Mouse (Mus musculus): ENCODE data around the gene Tmem234. TPM values are rescaled to one million over a fixed set of nuclear protein-coding genes. Genes with fewer than 3 reads are reported as not detected.

The Tmem234 gene
- polyA plus RNA-seq, 1 experiment from 2014 or later: 191 TPM

GRCm38 (mm10) chr4:129588865-129589264 is 11.6 kb upstream of the Tmem234 start:
- no peak overlapping the region for H3K4me2 ChIP-seq (ENCODE audit: low read depth, low read length)
- WGBS: 72% methylated on average over 4 of the region's 4 CpGs
- H3K9ac ChIP-seq (replicated peaks; ENCODE audit: low read depth, low read length): no peak overlapping the region
- no peak overlapping the region for H3K27ac ChIP-seq (ENCODE audit: low read depth, low read length)
- no peak overlapping the region for H3K4me3 ChIP-seq (ENCODE audit: low read depth, low read length)
- H3K4me1 ChIP-seq (ENCODE audit: control insufficient read depth, insufficient read depth, low read length): no peaks in the 10 kb centered on the region
- H3K9me3 ChIP-seq (ENCODE audit: control insufficient read depth, low read length): no peaks in the 10 kb centered on the region
- no peaks in the 10 kb centered on the region for H3K27me3 ChIP-seq (ENCODE audit: control insufficient read depth, insufficient read depth, low read length)
- no peak for ATAC-seq (ENCODE audit: low read depth)
- peaks cover 27% of the 10 kb centered on the region for H3K36me3 ChIP-seq (ENCODE audit: control insufficient read depth, insufficient read depth, low read length)

- no peak overlapping the region for H3K4me3 ChIP-seq (ENCODE audit: low read depth, low read length)
- H3K27ac ChIP-seq (ENCODE audit: low read depth, low read length): 0 out of 2 replicates have a peak overlapping the region, but pooled peaks have one; percentile 39
- peaks cover 20% of the 10 kb centered on the region for H3K36me3 ChIP-seq (ENCODE audit: control insufficient read depth, insufficient read depth, low read length)
- ATAC-seq (ENCODE audit: low read depth): peak; percentile 83
- no peak overlapping the region for H3K4me2 ChIP-seq (ENCODE audit: low read depth, low read length)
- H3K27me3 ChIP-seq (ENCODE audit: control insufficient read depth, insufficient read depth, low read length): no peaks in the 10 kb centered on the region
- H3K9ac ChIP-seq (replicated peaks; ENCODE audit: low read depth, low read length): 0 out of 2 replicates have a peak overlapping the region, but pooled peaks have one; percentile 16
- H3K4me1 ChIP-seq (ENCODE audit: control insufficient read depth, insufficient read depth, low read length): no peaks in the 10 kb centered on the region
- H3K9me3 ChIP-seq (ENCODE audit: control insufficient read depth, low read length): no peaks in the 10 kb centered on the region
- 38% methylated on average over 7 of the region's 7 CpGs for WGBS
These were observed 8.1 kb downstream of the Tmem234 start for GRCm38 (mm10) chr4:129608426-129609025.

GRCm38 (mm10) chr4:129609139-129609631 is 8.7 kb downstream of the Tmem234 start:
- no peak for ATAC-seq (ENCODE audit: low read depth)
- WGBS: 86% methylated on average over 12 of the region's 12 CpGs
- H3K4me1 ChIP-seq (ENCODE audit: control insufficient read depth, insufficient read depth, low read length): no peaks in the 10 kb centered on the region

GRCm38 (mm10) chr4:129610026-129610425 is 9.6 kb downstream of the Tmem234 start:
- Histone ChIP-seq H3K27me3 (ENCODE audit: control insufficient read depth, insufficient read depth, low read length) (no peaks in the 10 kb centered on the region), H3K27ac (ENCODE audit: low read depth, low read length) (no peak overlapping the region), H3K9ac (replicated peaks; ENCODE audit: low read depth, low read length) (no peak overlapping the region), H3K4me3 (ENCODE audit: low read depth, low read length) (no peak overlapping the region), H3K4me1 (ENCODE audit: control insufficient read depth, insufficient read depth, low read length) (no peaks in the 10 kb centered on the region), H3K9me3 (ENCODE audit: control insufficient read depth, low read length) (no peaks in the 10 kb centered on the region), H3K36me3 (ENCODE audit: control insufficient read depth, insufficient read depth, low read length) (peaks cover 15% of the 10 kb centered on the region), H3K4me2 (ENCODE audit: low read depth, low read length) (no peak overlapping the region)
- WGBS: 84% methylated on average over 4 of the region's 4 CpGs
- ATAC-seq (ENCODE audit: low read depth): no peak

More at GRCm38 (mm10) chr4:129609139-129609631, 8.7 kb downstream of the Tmem234 start:
- no peak overlapping the region for H3K9ac ChIP-seq (replicated peaks; ENCODE audit: low read depth, low read length)
- no peaks in the 10 kb centered on the region for H3K27me3 ChIP-seq (ENCODE audit: control insufficient read depth, insufficient read depth, low read length)
- H3K36me3 ChIP-seq (ENCODE audit: control insufficient read depth, insufficient read depth, low read length): peaks cover 15% of the 10 kb centered on the region
- no peak overlapping the region for H3K27ac ChIP-seq (ENCODE audit: low read depth, low read length)
- H3K9me3 ChIP-seq (ENCODE audit: control insufficient read depth, low read length): no peaks in the 10 kb centered on the region
- no peak overlapping the region for H3K4me2 ChIP-seq (ENCODE audit: low read depth, low read length)
- H3K4me3 ChIP-seq (ENCODE audit: low read depth, low read length): no peak overlapping the region

- Histone ChIP-seq H3K9ac (replicated peaks; ENCODE audit: low read depth, low read length) (no peak overlapping the region), H3K27ac (ENCODE audit: low read depth, low read length) (no peak overlapping the region), H3K27me3 (ENCODE audit: control insufficient read depth, insufficient read depth, low read length) (no peaks in the 10 kb centered on the region), H3K4me2 (ENCODE audit: low read depth, low read length) (no peak overlapping the region), H3K4me1 (ENCODE audit: control insufficient read depth, insufficient read depth, low read length) (no peaks in the 10 kb centered on the region), H3K36me3 (ENCODE audit: control insufficient read depth, insufficient read depth, low read length) (peaks cover 12% of the 10 kb centered on the region), H3K9me3 (ENCODE audit: control insufficient read depth, low read length) (no peaks in the 10 kb centered on the region), H3K4me3 (ENCODE audit: low read depth, low read length) (no peak overlapping the region)
- no peak for ATAC-seq (ENCODE audit: low read depth)
- 75% methylated on average over 4 of the region's 4 CpGs for WGBS
These were observed 10.0 kb downstream of the Tmem234 start for GRCm38 (mm10) chr4:129610472-129610871.

- WGBS: 80% methylated on average over 6 of the region's 6 CpGs
- no peak within 1 kb of the TSS for H3K4me3 ChIP-seq (ENCODE audit: low read depth, low read length)
- H3K27ac ChIP-seq (ENCODE audit: low read depth, low read length): no peak within 1 kb of the TSS
- no peak for ATAC-seq (ENCODE audit: low read depth)
- H3K36me3 ChIP-seq (ENCODE audit: control insufficient read depth, insufficient read depth, low read length): 0 out of 2 replicates have a peak, but pooled peaks cover 3% of the 10 kb centered on the region
- no peak within 1 kb of the TSS for H3K4me2 ChIP-seq (ENCODE audit: low read depth, low read length)
- H3K4me1 ChIP-seq (ENCODE audit: control insufficient read depth, insufficient read depth, low read length): peaks cover 8% of the 10 kb centered on the region; the same call in 1 of the 2 replicates
- no peaks in the 10 kb centered on the region for H3K9me3 ChIP-seq (ENCODE audit: control insufficient read depth, low read length)
- H3K27me3 ChIP-seq (ENCODE audit: control insufficient read depth, insufficient read depth, low read length): no peaks in the 10 kb centered on the region
- no peak within 1 kb of the TSS for H3K9ac ChIP-seq (replicated peaks; ENCODE audit: low read depth, low read length)
These were observed 13.6 kb downstream of the Tmem234 start, which contains the start of gene Dcdc2b for GRCm38 (mm10) chr4:129614093-129614492. Gene Dcdc2b (minus strand): TSS chr4:129614257.

- no peak overlapping the region for H3K9ac ChIP-seq (replicated peaks; ENCODE audit: low read depth, low read length)
- no peak overlapping the region for H3K4me3 ChIP-seq (ENCODE audit: low read depth, low read length)
- H3K36me3 ChIP-seq (ENCODE audit: control insufficient read depth, insufficient read depth, low read length): 0 out of 2 replicates have a peak, but pooled peaks cover 3% of the 10 kb centered on the region
- ATAC-seq (ENCODE audit: low read depth): no peak
- H3K27ac ChIP-seq (ENCODE audit: low read depth, low read length): no peak overlapping the region
- no peaks in the 10 kb centered on the region for H3K27me3 ChIP-seq (ENCODE audit: control insufficient read depth, insufficient read depth, low read length)
- no peaks in the 10 kb centered on the region for H3K9me3 ChIP-seq (ENCODE audit: control insufficient read depth, low read length)
- 91% methylated on average over 9 of the region's 9 CpGs for WGBS
- no peak overlapping the region for H3K4me2 ChIP-seq (ENCODE audit: low read depth, low read length)
- peaks cover 8% of the 10 kb centered on the region; the same call in 1 of the 2 replicates for H3K4me1 ChIP-seq (ENCODE audit: control insufficient read depth, insufficient read depth, low read length)
These were observed 15.4 kb downstream of the Tmem234 start for GRCm38 (mm10) chr4:129615801-129616290.

GRCm38 (mm10) chr4:129616631-129617030 is 16.2 kb downstream of the Tmem234 start:
- 93% methylated on average over 3 of the region's 3 CpGs for WGBS
- no peak for ATAC-seq (ENCODE audit: low read depth)
- no peak overlapping the region for H3K27ac ChIP-seq (ENCODE audit: low read depth, low read length)
- peaks cover 8% of the 10 kb centered on the region; the same call in 1 of the 2 replicates for H3K4me1 ChIP-seq (ENCODE audit: control insufficient read depth, insufficient read depth, low read length)
- no peak overlapping the region for H3K4me3 ChIP-seq (ENCODE audit: low read depth, low read length)
- H3K27me3 ChIP-seq (ENCODE audit: control insufficient read depth, insufficient read depth, low read length): no peaks in the 10 kb centered on the region
- no peak overlapping the region for H3K4me2 ChIP-seq (ENCODE audit: low read depth, low read length)
- H3K9me3 ChIP-seq (ENCODE audit: control insufficient read depth, low read length): no peaks in the 10 kb centered on the region
- 0 out of 2 replicates have a peak, but pooled peaks cover 3% of the 10 kb centered on the region for H3K36me3 ChIP-seq (ENCODE audit: control insufficient read depth, insufficient read depth, low read length)
- no peak overlapping the region for H3K9ac ChIP-seq (replicated peaks; ENCODE audit: low read depth, low read length)

GRCm38 (mm10) chr4:129617121-129617641 is 16.7 kb downstream of the Tmem234 start:
- Histone ChIP-seq H3K9ac (replicated peaks; ENCODE audit: low read depth, low read length) (no peak overlapping the region), H3K4me2 (ENCODE audit: low read depth, low read length) (no peak overlapping the region), H3K4me1 (ENCODE audit: control insufficient read depth, insufficient read depth, low read length) (peaks cover 11% of the 10 kb centered on the region), H3K4me3 (ENCODE audit: low read depth, low read length) (no peak overlapping the region), H3K27me3 (ENCODE audit: control insufficient read depth, insufficient read depth, low read length) (no peaks in the 10 kb centered on the region), H3K36me3 (ENCODE audit: control insufficient read depth, insufficient read depth, low read length) (0 out of 2 replicates have a peak, but pooled peaks cover 3% of the 10 kb centered on the region), H3K9me3 (ENCODE audit: control insufficient read depth, low read length) (no peaks in the 10 kb centered on the region), H3K27ac (ENCODE audit: low read depth, low read length) (no peak overlapping the region)
- 94% methylated on average over 7 of the region's 7 CpGs for WGBS
- ATAC-seq (ENCODE audit: low read depth): no peak
